Comparison of ENCODE assay signal across 8 mouse cellular contexts in the genomic region with DNA sequence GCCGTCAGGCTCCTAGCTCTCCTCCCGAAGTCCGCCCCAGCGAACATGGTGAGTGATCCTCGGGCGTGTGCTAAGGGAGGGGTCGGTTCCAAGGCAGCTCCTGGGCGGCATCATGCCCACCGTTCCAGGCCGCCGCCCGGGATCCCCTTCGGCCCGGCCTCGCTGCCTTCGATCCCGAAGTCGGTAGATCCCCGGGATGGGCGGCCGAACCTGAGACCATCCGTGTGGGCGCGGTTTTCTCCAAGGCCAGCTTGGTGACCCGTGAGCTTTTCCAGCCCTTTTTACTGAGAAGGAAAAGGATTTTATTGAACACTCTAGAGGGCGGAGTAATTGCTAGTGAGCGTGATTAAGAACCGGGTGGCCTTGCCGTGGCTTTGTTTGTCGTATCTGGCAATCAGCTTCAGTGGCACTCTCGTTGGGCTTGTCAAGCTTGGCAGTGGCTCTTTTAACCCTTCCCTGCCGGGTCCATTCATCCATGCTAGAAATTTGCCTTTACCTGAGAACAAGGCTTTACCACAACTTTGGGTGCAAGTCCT. TPM values are rescaled to one million over a fixed set of nuclear protein-coding genes. Genes with fewer than 3 reads are reported as not detected.
DNase-seq lines count a peak whose midpoint lies in the region; ATAC-seq and TF ChIP-seq lines count a peak whose summit lies in the region.

No protein-coding gene starts in this region.

- H3K4me1 ChIP-seq in kidney, embryonic 16.5 days (ENCODE audit: insufficient read depth, low read length): peaks cover 29% of the 10 kb centered on the region
- H3K4me1 ChIP-seq in embryonic facial prominence, embryonic 11.5 days (ENCODE audit: control insufficient read depth, insufficient read depth, low read length): no peaks in the 10 kb centered on the region
- H3K4me1 ChIP-seq in hindbrain, embryonic 13.5 days (replicated peaks): peaks cover 43% of the 10 kb centered on the region
- peaks cover 25 to 30% of the 10 kb centered on the region in 2 experiments for H3K4me1 ChIP-seq in liver, embryonic 14.5 days (replicated peaks; ENCODE audit: control insufficient read depth in 2 of 2, insufficient read depth in 2 of 2, low read length in 1 of 2)
- peaks cover 7% of the 10 kb centered on the region; the same call in 1 of the 2 replicates for H3K4me1 ChIP-seq in neural tube, embryonic 11.5 days (ENCODE audit: control insufficient read depth, insufficient read depth, low read length)

- no peak for TF ChIP-seq EP300 in liver, embryonic 14.5 days (IDR thresholded peaks at IDR 0.05; ENCODE audit: low read depth)

- no peaks in the 10 kb centered on the region for H3K36me3 ChIP-seq in kidney, embryonic 16.5 days (ENCODE audit: insufficient read depth, low read length)
- H3K36me3 ChIP-seq in embryonic facial prominence, embryonic 11.5 days (replicated peaks; ENCODE audit: control insufficient read depth, insufficient read depth, low read depth, low read length): no peaks in the 10 kb centered on the region
- no peaks in the 10 kb centered on the region for H3K36me3 ChIP-seq in hindbrain, embryonic 13.5 days
- no peaks in the 10 kb centered on the region for H3K36me3 ChIP-seq in liver, embryonic 14.5 days (replicated peaks; ENCODE audit: control insufficient read depth, insufficient read depth, low read depth)
- H3K36me3 ChIP-seq in neural tube, embryonic 11.5 days (ENCODE audit: control insufficient read depth, insufficient read depth, low read length): no peaks in the 10 kb centered on the region

- H3K27me3 ChIP-seq in kidney, embryonic 16.5 days (ENCODE audit: insufficient read depth, low read length): no peaks in the 10 kb centered on the region
- no peaks in the 10 kb centered on the region for H3K27me3 ChIP-seq in embryonic facial prominence, embryonic 11.5 days (ENCODE audit: control insufficient read depth, insufficient read depth, low read length)
- no peaks in the 10 kb centered on the region for H3K27me3 ChIP-seq in hindbrain, embryonic 13.5 days
- H3K27me3 ChIP-seq in liver, embryonic 14.5 days (ENCODE audit: control insufficient read depth, insufficient read depth, low read length): no peaks in the 10 kb centered on the region; the same call in 1 of the 2 replicates
- no peaks in the 10 kb centered on the region for H3K27me3 ChIP-seq in neural tube, embryonic 11.5 days (ENCODE audit: control insufficient read depth, insufficient read depth, low read length)

- H3K4me3 ChIP-seq in kidney, embryonic 16.5 days (ENCODE audit: low read length): peak overlapping the region; percentile 90
- peak overlapping the region; percentile 71 for H3K4me3 ChIP-seq in embryonic facial prominence, embryonic 11.5 days (ENCODE audit: low read depth, low read length)
- peak overlapping the region; percentile 80 for H3K4me3 ChIP-seq in hindbrain, embryonic 13.5 days
- H3K4me3 ChIP-seq in liver, embryonic 14.5 days (ENCODE audit: insufficient read depth in 1 of 2, low read depth in 2 of 2, low read length in 2 of 2): peak overlapping the region; percentile 63 to 84
- peak overlapping the region; percentile 80 for H3K4me3 ChIP-seq in neural tube, embryonic 11.5 days (ENCODE audit: low read depth, low read length)

- H3K27ac ChIP-seq in kidney, embryonic 16.5 days (ENCODE audit: low read length): peak overlapping the region; percentile 100
- H3K27ac ChIP-seq in embryonic facial prominence, embryonic 11.5 days (replicated peaks; ENCODE audit: low read depth, low read length): peak overlapping the region; percentile 90
- peak overlapping the region; percentile 98 for H3K27ac ChIP-seq in hindbrain, embryonic 13.5 days
- peak overlapping the region; percentile 61 for H3K27ac ChIP-seq in liver, embryonic 14.5 days
- H3K27ac ChIP-seq in neural tube, embryonic 11.5 days (ENCODE audit: low read depth, low read length): peak overlapping the region; percentile 96

- peak overlapping the region; percentile 95 for H3K9ac ChIP-seq in kidney, embryonic 16.5 days (replicated peaks; ENCODE audit: low read length)
- peak overlapping the region; percentile 86 for H3K9ac ChIP-seq in embryonic facial prominence, embryonic 11.5 days (replicated peaks; ENCODE audit: low read length)
- peak overlapping the region; percentile 90 for H3K9ac ChIP-seq in hindbrain, embryonic 13.5 days
- H3K9ac ChIP-seq in liver, embryonic 14.5 days (replicated peaks): peak overlapping the region; percentile 68
- H3K9ac ChIP-seq in neural tube, embryonic 11.5 days (ENCODE audit: low read length): peak overlapping the region; percentile 74

- H3K4me2 ChIP-seq in kidney, embryonic 16.5 days (replicated peaks; ENCODE audit: low read depth, low read length): peak overlapping the region; percentile 75
- H3K4me2 ChIP-seq in embryonic facial prominence, embryonic 11.5 days (ENCODE audit: low read depth, low read length): peak overlapping the region; percentile 57
- H3K4me2 ChIP-seq in hindbrain, embryonic 13.5 days: peak overlapping the region; percentile 75
- peak overlapping the region; percentile 88 for H3K4me2 ChIP-seq in liver, embryonic 14.5 days (ENCODE audit: low read depth)
- peak overlapping the region; percentile 75 for H3K4me2 ChIP-seq in neural tube, embryonic 11.5 days (ENCODE audit: low read depth)

- H3K9me3 ChIP-seq in kidney, embryonic 16.5 days (ENCODE audit: low read length): no peaks in the 10 kb centered on the region
- no peaks in the 10 kb centered on the region for H3K9me3 ChIP-seq in embryonic facial prominence, embryonic 11.5 days (replicated peaks; ENCODE audit: control insufficient read depth, low read length)
- no peaks in the 10 kb centered on the region for H3K9me3 ChIP-seq in hindbrain, embryonic 13.5 days
- no peaks in the 10 kb centered on the region for H3K9me3 ChIP-seq in liver, embryonic 14.5 days (ENCODE audit: control insufficient read depth, low read length)
- H3K9me3 ChIP-seq in neural tube, embryonic 11.5 days (ENCODE audit: control insufficient read depth, low read length): no peaks in the 10 kb centered on the region

- no peak; the same call in 1 of the 2 replicates for ATAC-seq in kidney, embryonic 16.5 days (ENCODE audit: low FRiP score, low TSS enrichment)
- peak; percentile 16; the same call in 1 of the 2 replicates for ATAC-seq in embryonic facial prominence, embryonic 11.5 days (replicated peaks; ENCODE audit: insufficient number of reproducible peaks, low FRiP score, low TSS enrichment, low read depth)
- peak; percentile 57 for ATAC-seq in hindbrain, embryonic 13.5 days (ENCODE audit: low FRiP score)
- peak; percentile 45 for ATAC-seq in liver, embryonic 14.5 days (ENCODE audit: insufficient read depth)
- ATAC-seq in neural tube, embryonic 11.5 days (ENCODE audit: insufficient read depth, low FRiP score, low TSS enrichment): peak; percentile 49

- WGBS in kidney, embryonic 16.5 days: under 1% methylated on average over 32 of the region's 32 CpGs
- WGBS in embryonic facial prominence, embryonic 11.5 days: 0% methylated on average over 32 of the region's 32 CpGs
- under 1% methylated on average over 32 of the region's 32 CpGs for WGBS in hindbrain, embryonic 13.5 days
- whole genome bisulfite sequencing in liver, embryonic 14.5 days (ENCODE audit: insufficient replicate concordance): 0% methylated on average over 32 of the region's 32 CpGs
- WGBS in neural tube, embryonic 11.5 days: under 1% methylated on average over 32 of the region's 32 CpGs

- 0 out of 2 replicates have a peak, but pooled peaks have one; percentile 15 for TF ChIP-seq CTCF in liver, embryonic 14.5 days (IDR thresholded peaks at IDR 0.05; ENCODE audit: low read depth)

- no peak for DNase-seq in kidney, adult 11 months
- peak; percentile 77 for DNase-seq in MN1 (ENCODE audit: low spot score)
- DNase-seq in embryonic facial prominence, embryonic 11.5 days (ENCODE audit: low spot score): peak; percentile 70
- DNase-seq in liver, embryonic 14.5 days (ENCODE audit: low read depth in 3 of 3, low spot score in 3 of 3): peak in 2 of 3 experiments; percentile 44 to 62
- DNase-seq in neural tube, embryonic 11.5 days (ENCODE audit: low spot score): no peak
- DNase-seq in spleen, postnatal 10 days (ENCODE audit: low spot score in 2 of 2): no peak

RNA-seq across cellular contexts. Expression of a gene that starts 0.5 kb away (rescaled TPM):
- 437 and 471 TPM in 2 replicates for polyA plus RNA-seq in kidney, embryonic 16.5 days (2015; fragmentation: Nextera tagmentation; extraction: Ambion mirVana)
- polyA plus RNA-seq in embryonic facial prominence, embryonic 11.5 days (2014; fragmentation: Nextera tagmentation; extraction: Ambion mirVana): 455 and 462 TPM in 2 replicates
- 439 and 440 TPM in 2 replicates for polyA plus RNA-seq in hindbrain, embryonic 13.5 days (2015; fragmentation: Nextera tagmentation; extraction: Ambion mirVana)
- 19.5 and 33.1 TPM in 2 replicates for polyA plus RNA-seq in liver, embryonic 14.5 days (2012; rRNA removed)
- 123 and 129 TPM in 2 replicates for polyA plus RNA-seq in liver, embryonic 14.5 days (2014; fragmentation: Nextera tagmentation; extraction: Ambion mirVana)
- polyA plus RNA-seq in neural tube, embryonic 11.5 days (2014; fragmentation: Nextera tagmentation; extraction: Ambion mirVana): 409 and 413 TPM in 2 replicates

RNA-seq across cellular contexts. Expression of a gene that starts 52.7 kb away (rescaled TPM):
- polyA plus RNA-seq in kidney, embryonic 16.5 days (2015; fragmentation: Nextera tagmentation; extraction: Ambion mirVana): 1.1 and 1.8 TPM in 2 replicates
- polyA plus RNA-seq in embryonic facial prominence, embryonic 11.5 days (2014; fragmentation: Nextera tagmentation; extraction: Ambion mirVana): 1.1 TPM in 2 replicates
- 1.4 and 1.6 TPM in 2 replicates for polyA plus RNA-seq in hindbrain, embryonic 13.5 days (2015; fragmentation: Nextera tagmentation; extraction: Ambion mirVana)
- polyA plus RNA-seq in liver, embryonic 14.5 days (2012; rRNA removed): 0.09 and 0.13 TPM in 2 replicates
- 0.08 and 0.22 TPM in 2 replicates for polyA plus RNA-seq in liver, embryonic 14.5 days (2014; fragmentation: Nextera tagmentation; extraction: Ambion mirVana)
- 0.82 and 0.97 TPM in 2 replicates for polyA plus RNA-seq in neural tube, embryonic 11.5 days (2014; fragmentation: Nextera tagmentation; extraction: Ambion mirVana)

Comparison
In these comparisons a context has a peak if more than half of its experiments do, and no peak if none do; other contexts are left out.
1. DNase-seq: peak in MN1 (single experiment), embryonic facial prominence, embryonic 11.5 days (single experiment) and liver, embryonic 14.5 days (2 of 3); none in kidney, adult 11 months (single experiment), neural tube, embryonic 11.5 days (single experiment) and spleen, postnatal 10 days (0 of 2).
2. Peak in every context shown above with its lines, with median percentiles within 50 percentile points of each other: H3K27ac ChIP-seq, H3K4me2 ChIP-seq, H3K4me3 ChIP-seq and H3K9ac ChIP-seq.